Mouse (Mus musculus): ENCODE measurements around the gene Elmsan1.
A peak's percentile ranks its signal among the peaks of the same experiment; 100 is the strongest.

The Elmsan1 gene

DNA sequence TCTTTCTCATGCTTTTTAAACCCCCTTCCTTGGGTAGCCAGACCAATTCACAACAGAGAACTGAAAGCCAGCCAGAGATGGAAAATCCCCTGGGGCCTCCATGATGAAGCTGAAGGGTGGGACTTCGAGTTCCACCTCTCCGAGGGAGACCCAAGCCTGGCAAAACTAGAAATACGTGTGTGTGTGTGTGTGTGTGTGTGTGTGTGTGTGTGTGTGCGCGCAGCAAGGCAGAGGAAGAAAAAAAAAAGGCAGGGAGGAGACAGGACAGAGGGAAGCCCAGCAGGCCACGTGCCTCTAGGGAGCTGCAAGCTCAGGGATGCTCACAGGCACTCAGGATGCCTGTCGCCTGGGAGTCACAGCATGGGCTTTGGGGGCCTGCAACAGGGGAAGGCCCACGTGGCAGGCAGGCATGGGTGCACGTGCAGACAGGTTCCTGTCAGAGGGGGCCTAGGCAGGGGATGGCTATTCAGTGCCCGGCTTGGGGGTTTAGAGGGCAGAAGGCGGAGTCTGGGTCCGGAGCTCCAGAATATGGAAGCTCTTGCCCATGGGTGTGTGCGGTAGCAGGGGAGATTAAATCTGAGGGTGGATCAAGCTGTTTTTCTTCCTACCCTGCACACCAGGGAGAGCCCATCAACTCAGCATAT lies 42.4 kb downstream of the Elmsan1 start:
- DNase-seq (ENCODE audit: low spot score in 2 of 2): peak in 1 of 2 experiments; percentile 41

- DNase-seq (ENCODE audit: low spot score in 2 of 2): peak; percentile 86
Observed at GRCm38 (mm10) chr12:84175659-84176061, 43.0 kb downstream of the Elmsan1 start.

- DNase-seq (ENCODE audit: low spot score in 2 of 2): no peak
Observed at GRCm38 (mm10) chr12:84174871-84175270, 43.8 kb downstream of the Elmsan1 start.

- DNase-seq (ENCODE audit: low spot score in 2 of 2): no peak
Observed at GRCm38 (mm10) chr12:84174190-84174811, 44.4 kb downstream of the Elmsan1 start.

DNA sequence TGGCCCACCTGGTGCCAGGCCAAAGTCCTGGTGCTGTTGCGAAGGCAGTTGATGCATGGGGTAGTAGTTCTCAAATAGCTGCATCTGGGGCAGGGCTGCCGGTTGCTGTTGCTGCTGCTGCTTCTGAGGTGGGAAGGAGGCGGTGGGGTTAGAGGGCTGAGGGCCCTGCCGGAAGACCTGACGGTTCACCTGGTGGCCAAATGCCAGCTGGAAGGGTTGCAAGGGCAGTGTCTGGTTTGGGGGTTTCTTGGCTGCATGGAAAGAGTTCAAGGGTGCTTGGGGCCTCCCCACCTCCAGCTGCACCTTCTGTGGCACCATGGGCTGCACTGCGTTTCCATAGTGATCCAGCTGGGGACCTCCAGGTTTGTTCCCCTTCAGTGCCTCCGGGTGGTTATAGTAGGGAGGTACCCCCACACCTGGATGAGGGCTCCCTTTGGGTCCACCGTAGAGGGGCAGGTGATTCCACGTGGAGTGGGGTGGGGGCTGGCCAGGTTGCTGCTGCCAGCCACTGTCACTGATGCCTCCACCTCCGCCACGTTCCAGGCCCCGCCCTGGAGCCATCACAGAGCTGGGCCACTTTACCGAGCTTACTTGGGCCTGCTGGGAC lies 45.3 kb downstream of the Elmsan1 start:
- DNase-seq (ENCODE audit: low spot score in 2 of 2): no peak

DNA sequence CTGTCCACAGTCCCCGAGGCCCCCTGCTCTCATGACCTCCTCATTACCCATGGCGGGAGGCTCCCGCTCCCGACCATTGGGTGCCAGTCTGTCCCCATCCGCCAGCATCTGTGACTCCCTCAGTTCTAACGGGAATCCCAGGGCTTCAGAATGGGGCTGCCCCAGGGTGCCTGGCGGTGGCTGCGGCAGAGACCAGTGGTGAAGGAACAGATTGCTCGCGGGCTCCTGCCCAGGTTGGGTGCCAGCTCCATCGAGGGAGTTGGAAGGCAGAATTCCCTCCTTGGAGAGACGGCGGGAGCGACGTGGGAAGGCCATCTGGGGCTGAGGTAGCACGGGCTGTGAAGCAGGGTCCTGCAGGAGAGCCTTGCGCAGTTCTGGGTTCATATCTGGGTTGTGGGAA lies 45.8 kb downstream of the Elmsan1 start:
- DNase-seq (ENCODE audit: low spot score in 2 of 2): no peak

DNA sequence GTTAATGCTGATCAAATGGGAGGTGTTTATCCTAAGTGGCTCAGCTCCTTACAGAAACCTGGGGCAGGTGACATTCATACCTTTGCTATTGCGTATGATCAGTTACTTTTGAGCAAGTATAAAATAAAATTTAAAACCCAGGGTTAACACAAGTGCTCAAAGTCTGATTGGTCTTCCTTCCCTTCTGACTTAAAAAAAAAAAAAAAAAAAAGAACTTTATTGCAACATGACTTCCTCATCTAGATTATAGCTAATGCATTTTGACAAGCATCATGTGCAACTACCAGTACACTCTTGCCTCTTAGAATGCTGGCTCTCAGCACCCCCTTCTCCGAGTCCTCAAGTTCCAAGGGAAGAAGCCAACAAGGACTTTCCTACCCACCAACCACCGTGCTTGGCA lies 46.5 kb downstream of the Elmsan1 start:
- DNase-seq (ENCODE audit: low spot score in 2 of 2): no peak

GRCm38 (mm10) chr12:84170610-84171009 lies 48.1 kb downstream of the Elmsan1 start:
- DNase-seq (ENCODE audit: low spot score in 2 of 2): no peak

DNA sequence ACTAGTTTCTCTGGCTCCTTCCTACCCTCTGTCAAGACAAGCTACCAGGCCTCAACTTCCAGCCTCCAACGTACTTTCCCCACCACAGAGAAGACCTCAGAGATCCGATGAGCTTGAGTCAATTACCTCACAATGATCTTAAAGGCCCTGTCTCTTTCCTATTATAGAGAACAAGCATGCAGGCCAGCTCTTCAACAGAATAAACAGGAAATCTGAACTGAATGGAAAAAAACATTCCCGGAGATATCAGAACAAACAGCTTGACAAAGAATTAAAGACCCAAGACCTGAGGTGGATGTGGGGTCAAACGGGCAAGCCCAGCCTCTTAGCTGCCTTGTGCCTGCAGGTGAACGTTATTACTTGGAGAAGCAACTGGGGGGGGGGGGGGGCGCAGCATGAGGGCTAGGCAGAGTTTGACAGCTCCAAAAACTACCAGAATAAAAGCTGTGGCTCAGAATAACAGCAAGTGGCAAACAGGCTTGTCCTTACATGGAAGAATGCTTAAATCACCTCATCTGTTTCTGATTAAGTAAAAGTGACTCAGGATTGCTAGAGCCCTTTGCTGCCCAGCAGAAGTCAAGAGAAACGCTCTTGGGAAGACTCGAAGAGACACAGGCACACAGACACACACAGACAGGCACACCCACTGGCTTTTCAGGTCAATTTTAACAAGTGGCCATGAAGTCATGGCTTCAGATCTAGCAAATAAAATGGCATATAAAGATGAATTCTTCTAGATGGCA lies 52.9 kb downstream of the Elmsan1 start:
- no peak for DNase-seq (ENCODE audit: low spot score in 2 of 2)

DNA sequence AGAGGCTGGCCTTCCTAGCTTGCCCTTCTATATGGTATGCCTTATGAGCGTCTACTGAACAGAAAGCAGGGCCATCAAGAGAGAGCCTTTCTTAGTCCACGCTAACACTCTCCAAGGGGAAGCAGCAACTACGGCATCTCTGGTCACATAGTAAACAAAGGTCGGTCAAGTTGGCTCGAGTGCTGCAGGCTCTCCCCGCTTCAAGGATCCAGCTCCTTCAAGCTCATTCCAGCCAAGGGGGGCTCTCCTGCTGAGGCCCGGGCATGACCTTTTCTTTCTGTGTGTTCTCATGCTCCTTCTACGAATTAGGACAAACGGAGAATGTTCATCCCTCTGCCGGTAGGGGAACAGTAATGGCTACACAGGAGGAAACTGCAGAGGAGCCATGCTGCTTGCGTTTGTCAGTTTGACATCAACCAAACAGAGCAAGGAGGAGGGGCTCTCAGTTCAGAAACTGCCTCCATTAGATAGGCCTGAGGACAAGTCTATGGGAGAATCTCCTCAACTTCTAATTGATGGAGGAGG lies 55.0 kb downstream of the Elmsan1 start:
- no peak for DNase-seq (ENCODE audit: low spot score in 2 of 2)

DNA sequence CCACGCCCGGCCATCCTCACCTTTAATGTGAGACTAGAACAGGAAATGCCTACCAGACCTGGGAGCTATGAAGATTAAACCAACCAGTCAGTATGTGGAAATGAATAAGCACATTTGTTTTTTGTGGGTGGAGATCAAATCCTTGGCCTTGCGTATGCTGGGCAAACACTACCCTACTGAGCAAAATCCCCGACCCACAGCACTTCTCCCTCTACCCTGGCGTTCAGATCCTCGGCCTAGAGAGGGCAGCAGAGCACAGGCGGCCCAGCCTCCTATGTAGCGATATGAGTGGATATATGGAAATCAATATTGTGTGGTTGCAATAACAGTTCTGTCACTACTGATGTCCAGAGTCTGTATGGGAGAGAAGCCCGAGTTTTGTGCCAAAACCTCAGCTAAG lies 55.5 kb downstream of the Elmsan1 start:
- DNase-seq (ENCODE audit: low spot score in 2 of 2): no peak

GRCm38 (mm10) chr12:84161616-84162433 lies 56.9 kb downstream of the Elmsan1 start:
- no peak for DNase-seq (ENCODE audit: low spot score in 2 of 2)

DNA sequence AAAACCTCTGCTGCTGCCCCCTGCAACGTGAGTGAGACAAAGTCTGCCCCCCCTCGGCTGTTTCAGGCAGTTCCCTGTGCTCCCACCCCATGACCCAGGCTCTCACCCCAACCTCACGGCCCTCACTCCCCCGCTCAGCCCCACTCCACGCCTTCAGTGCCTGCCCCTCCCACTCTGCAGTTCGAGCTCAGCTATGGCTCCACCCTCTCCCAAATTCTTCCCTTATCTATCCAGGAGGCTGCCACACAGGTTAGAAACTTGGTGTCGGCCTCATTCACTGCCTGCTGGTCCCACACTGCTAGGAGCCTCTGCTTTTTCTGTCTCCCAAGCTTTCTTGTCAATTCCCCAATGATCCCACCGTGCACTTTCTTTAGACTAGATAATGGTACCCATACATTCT lies 57.6 kb downstream of the Elmsan1 start:
- DNase-seq (ENCODE audit: low spot score in 2 of 2): no peak

DNA sequence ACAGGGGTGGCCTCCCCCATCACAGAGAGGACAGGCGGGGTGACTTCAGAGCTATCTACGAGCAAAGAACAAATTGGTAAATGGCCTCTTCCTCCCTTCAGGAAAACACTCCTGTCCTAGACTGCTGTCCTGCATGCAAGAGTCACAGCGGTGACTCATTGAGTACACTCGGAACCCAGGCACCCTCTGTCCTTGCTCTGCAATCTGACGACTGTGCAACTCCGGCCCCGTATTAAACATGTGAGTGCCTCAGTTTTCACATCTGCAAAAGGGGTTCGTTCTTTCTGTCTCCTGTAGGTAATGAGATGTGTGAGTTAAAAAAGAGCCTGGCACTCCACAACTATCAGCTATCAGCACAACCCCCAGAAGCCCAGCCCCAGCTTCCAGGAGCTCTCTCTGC lies 58.2 kb downstream of the Elmsan1 start:
- DNase-seq (ENCODE audit: low spot score in 2 of 2): no peak

DNA sequence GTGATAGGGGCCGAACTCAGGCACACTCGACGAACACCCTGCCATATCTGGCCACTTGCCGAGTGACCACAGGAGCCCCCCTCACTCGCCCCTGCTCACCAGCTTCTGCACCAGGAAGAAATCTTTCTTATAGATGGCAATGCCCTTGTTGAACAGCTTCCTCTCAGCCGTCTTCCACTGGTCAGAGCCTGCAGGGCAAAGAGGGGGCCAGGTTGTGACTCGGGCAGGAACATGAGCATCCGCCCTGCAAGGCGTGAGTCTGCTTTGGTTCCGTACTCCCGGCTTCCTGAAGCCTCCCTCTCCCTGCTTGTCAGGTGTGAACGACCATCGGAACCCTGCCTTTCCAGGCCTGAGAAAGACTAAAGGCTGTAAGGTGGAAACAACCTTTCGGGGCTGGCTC lies 60.5 kb downstream of the Elmsan1 start:
- no peak for DNase-seq (ENCODE audit: low spot score in 2 of 2)

DNA sequence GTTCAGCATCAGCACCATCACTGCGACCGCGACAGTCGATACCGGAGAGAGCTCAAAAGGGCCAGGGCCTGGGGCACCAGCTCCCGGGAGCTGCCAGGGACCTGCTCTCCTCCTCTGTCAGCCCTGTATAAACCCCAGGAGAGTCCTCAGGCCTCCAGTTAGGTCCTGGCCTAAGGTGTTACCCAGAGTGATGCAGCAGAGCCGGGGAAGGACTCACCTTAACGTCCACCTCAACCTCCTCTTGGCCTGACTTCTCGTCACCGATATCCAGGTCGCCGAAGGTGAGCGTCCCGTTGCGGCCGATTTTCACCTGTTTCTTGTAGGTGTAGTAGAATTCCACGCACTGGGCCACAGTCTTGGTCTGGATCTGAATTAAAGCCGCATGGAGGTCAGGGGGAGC lies 62.5 kb downstream of the Elmsan1 start:
- no peak for DNase-seq (ENCODE audit: low spot score in 2 of 2)

GRCm38 (mm10) chr12:84155523-84155871 lies 63.2 kb downstream of the Elmsan1 start:
- DNase-seq (ENCODE audit: low spot score in 2 of 2): no peak

GRCm38 (mm10) chr12:84154786-84155522 lies 63.7 kb downstream of the Elmsan1 start:
- no peak for DNase-seq (ENCODE audit: low spot score in 2 of 2)

DNA sequence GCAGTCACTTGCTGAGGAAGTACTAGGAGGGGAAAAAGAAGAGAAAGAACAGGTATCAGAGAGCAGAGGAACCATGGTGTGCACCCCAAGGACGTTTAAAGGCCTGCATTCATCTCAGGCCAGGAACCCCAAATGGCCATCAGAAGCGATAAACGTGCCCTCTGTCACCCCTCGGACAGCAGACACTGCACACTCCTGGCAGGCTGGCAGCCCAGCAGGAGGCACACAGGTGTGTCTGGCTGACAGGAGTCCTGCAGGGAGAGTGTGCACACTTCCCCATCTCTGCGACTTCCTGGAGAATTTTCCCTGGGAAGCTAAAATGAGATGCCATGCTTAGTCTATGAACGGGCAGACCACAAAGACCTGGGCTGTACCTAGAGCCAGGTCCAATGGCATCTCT lies 65.3 kb downstream of the Elmsan1 start:
- DNase-seq (ENCODE audit: low spot score in 2 of 2): no peak

- DNase-seq (ENCODE audit: low spot score in 2 of 2): no peak
Observed at GRCm38 (mm10) chr12:84152352-84153190, 66.1 kb downstream of the Elmsan1 start.

Data from frontal cortex, postnatal 36 days (tissue).